Mouse (Mus musculus): Measurements from ENCODE around the gene Sfxn5.

- TF ChIP-seq EP300 (IDR thresholded peaks at IDR 0.05; ENCODE audit: insufficient read depth, low read depth, low read length) (no peak), CTCF (IDR thresholded peaks at IDR 0.05) (no peak)
Measured at GRCm38 (mm10) chr6:85255578-85255977, 77.6 kb downstream of the Sfxn5 start.

Measured in heart, adult 2 months (tissue).